Mouse (Mus musculus): ENCODE data around the gene Fam102a.

DNA sequence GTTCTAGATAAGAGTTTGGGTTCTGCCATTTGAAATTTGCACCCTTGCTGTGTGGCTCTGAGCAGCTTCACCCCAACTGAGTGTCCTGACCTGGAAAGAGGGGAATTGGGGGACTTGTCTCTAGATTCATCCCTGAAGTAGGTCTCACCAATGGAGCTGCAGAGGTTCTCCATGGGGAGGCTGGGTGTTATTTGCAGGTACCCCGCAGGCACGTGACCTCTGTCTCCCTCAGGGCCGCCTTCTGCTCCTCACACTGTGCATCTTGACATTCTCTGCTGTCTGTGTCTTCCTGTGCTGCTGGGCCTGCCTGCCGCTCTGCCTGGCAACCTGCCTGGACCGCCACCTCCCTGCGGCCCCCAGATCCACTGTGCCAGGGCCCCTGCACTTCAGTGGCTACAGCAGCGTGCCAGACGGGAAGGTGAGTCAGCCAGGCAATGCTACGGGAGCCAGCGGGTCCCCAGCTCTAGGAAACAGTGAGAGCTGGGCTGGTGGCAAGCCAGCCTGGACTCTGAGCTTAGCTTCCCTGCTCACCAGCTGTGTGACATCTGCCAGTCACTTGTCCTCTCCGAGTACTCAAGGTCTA, 54.2 kb downstream of the Fam102a start:
- TF ChIP-seq CTCF (IDR thresholded peaks at IDR 0.05; ENCODE audit: extremely low read depth, insufficient read depth, insufficient read length, insufficient replicate concordance) (no peak), POLR2A (IDR thresholded peaks at IDR 0.05; ENCODE audit: low read depth, low read length) (no peak)
